Mouse (Mus musculus) heart, embryonic 10.5 days (tissue): ENCODE data around the gene Polr2g. TPM values are rescaled to one million over a fixed set of nuclear protein-coding genes. Genes with fewer than 3 reads are reported as not detected.

Experiments
- DNase-seq: peaks from one replicate; pipeline ENCODE4 v3.0.0-alpha.2; 2017; ENCODE audit warnings: low spot score
- H3K27ac ChIP-seq: fragments of 300-500 bp; sonication (generic); 2 replicates; pipeline ENCODE4 v1.5.1; 2016; ENCODE audit warnings: mild to moderate bottlenecking
- H3K27me3 ChIP-seq: fragments of 300-500 bp; sonication (generic); 2 replicates; pipeline ENCODE4 v1.6.1; 2016; ENCODE audit warnings: mild to moderate bottlenecking; ENCODE audit not compliant: poor library complexity, insufficient read depth, severe bottlenecking
- H3K36me3 ChIP-seq: fragments of 300-500 bp; sonication (generic); 2 replicates; pipeline ENCODE4 v1.6.1; 2016; ENCODE audit warnings: mild to moderate bottlenecking, moderate library complexity
- H3K4me1 ChIP-seq: fragments of 300-500 bp; sonication (generic); 2 replicates; pipeline ENCODE4 v1.6.1; 2016; ENCODE audit warnings: mild to moderate bottlenecking
- H3K4me3 ChIP-seq: fragments of 300-500 bp; sonication (generic); 2 replicates; pipeline ENCODE4 v1.5.1; 2016; ENCODE audit warnings: mild to moderate bottlenecking, moderate library complexity
- H3K9me3 ChIP-seq: fragments of 300-500 bp; sonication (generic); 2 replicates; pipeline ENCODE4 v1.6.1; 2016; ENCODE audit warnings: mild to moderate bottlenecking, moderate library complexity
- WGBS: fragments of 180-500 bp; shearing (Covaris S2); methylation state at CpG from one replicate; pipeline ENCODE4 v1.1.7; 2016; 5-methylcytosine and 5-hydroxymethylcytosine counted together
- polyA plus RNA-seq: library from polyadenylated mRNA; unstranded; fragments of >200 nt; fragmentation: Nextera tagmentation; extraction: Ambion mirVana; gene quantifications from 2 replicates; pipeline ENCODE4 v1.2.1, GENCODE M21; 2016

The Polr2g gene
- polyA plus RNA-seq, 1 experiment from 2014 or later, result 172 TPM

GRCm38 (mm10) chr19:8803204-8803780 lies 4.9 kb upstream of the Polr2g start:
- peaks cover 40% of the 10 kb centered on the region for H3K36me3 ChIP-seq
- peak overlapping the region; percentile 86 for H3K27ac ChIP-seq
- 92% methylated on average over 9 of the region's 9 CpGs for WGBS
- no peaks in the 10 kb centered on the region for H3K9me3 ChIP-seq
- DNase-seq, result no peak
- H3K27me3 ChIP-seq, result no peaks in the 10 kb centered on the region
- peak overlapping the region; percentile 64 for H3K4me3 ChIP-seq
- peaks cover 14% of the 10 kb centered on the region for H3K4me1 ChIP-seq

GRCm38 (mm10) chr19:8802130-8802821 lies 3.9 kb upstream of the Polr2g start, which contains the start of gene Zbtb3:
TSS of gene Zbtb3 (plus strand) at chr19:8802555.
- WGBS, result under 1% methylated on average over 30 of the region's 30 CpGs
- peaks cover 30% of the 10 kb centered on the region for H3K36me3 ChIP-seq
- H3K4me3 ChIP-seq, result peak within 1 kb of the TSS; percentile 64
- H3K27ac ChIP-seq, result peak within 1 kb of the TSS; percentile 86
- no peaks in the 10 kb centered on the region for H3K27me3 ChIP-seq
- H3K4me1 ChIP-seq, result peaks cover 19% of the 10 kb centered on the region
- no peaks in the 10 kb centered on the region for H3K9me3 ChIP-seq
- peak; percentile 100 for DNase-seq

DNA sequence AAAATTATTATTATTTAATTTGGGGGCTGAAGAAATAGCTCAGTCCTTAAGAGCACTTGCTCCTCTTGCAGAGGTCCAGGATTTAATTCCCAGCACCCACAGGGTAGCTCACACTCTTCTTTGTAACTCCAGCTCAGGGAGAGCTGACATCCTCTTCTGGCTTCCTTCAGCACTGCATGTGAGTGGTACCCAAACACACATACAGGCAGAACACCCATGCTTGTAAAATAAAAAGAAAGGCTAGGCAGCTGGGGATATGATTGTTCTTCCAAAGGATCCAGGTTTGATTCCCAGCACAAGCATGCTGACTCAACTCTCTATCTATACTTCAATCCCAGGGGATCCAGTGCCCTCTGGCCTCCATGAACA lies 554 bp upstream of the Polr2g start:
- H3K4me3 ChIP-seq, result no peak overlapping the region
- H3K9me3 ChIP-seq, result no peaks in the 10 kb centered on the region
- DNase-seq, result no peak
- peaks cover 21% of the 10 kb centered on the region for H3K4me1 ChIP-seq
- H3K27me3 ChIP-seq, result no peaks in the 10 kb centered on the region
- H3K36me3 ChIP-seq, result peaks cover 25% of the 10 kb centered on the region
- H3K27ac ChIP-seq, result no peak overlapping the region; the same call in 1 of the 2 replicates

- Histone ChIP-seq H3K4me1 (peaks cover 9% of the 10 kb centered on the region; the same call in 1 of the 2 replicates), H3K9me3 (no peaks in the 10 kb centered on the region), H3K27me3 (no peaks in the 10 kb centered on the region), H3K36me3 (peaks cover 34% of the 10 kb centered on the region), H3K4me3 (no peak overlapping the region), H3K27ac (no peak overlapping the region)
- 82% methylated on average over 7 of the region's 7 CpGs for WGBS
- no peak for DNase-seq
Observed at GRCm38 (mm10) chr19:8790171-8790570, 8.2 kb downstream of the Polr2g start.

- WGBS, result 67% methylated on average over 1 of the region's 1 CpGs
- Histone ChIP-seq H3K9me3 (no peaks in the 10 kb centered on the region), H3K27me3 (no peaks in the 10 kb centered on the region), H3K4me1 (peaks cover 11% of the 10 kb centered on the region; the same call in 1 of the 2 replicates), H3K4me3 (no peak overlapping the region), H3K36me3 (peaks cover 27% of the 10 kb centered on the region), H3K27ac (no peak overlapping the region)
- DNase-seq, result no peak
Observed at GRCm38 (mm10) chr19:8789171-8789570, 9.2 kb downstream of the Polr2g start.

- no peak overlapping the region for H3K4me3 ChIP-seq
- DNase-seq, result no peak
- WGBS, result 27% methylated on average over 3 of the region's 3 CpGs
- peaks cover 11% of the 10 kb centered on the region; the same call in 1 of the 2 replicates for H3K4me1 ChIP-seq
- H3K27ac ChIP-seq, result no peak overlapping the region
- peaks cover 26% of the 10 kb centered on the region for H3K36me3 ChIP-seq
- no peaks in the 10 kb centered on the region for H3K27me3 ChIP-seq
- no peaks in the 10 kb centered on the region for H3K9me3 ChIP-seq
Observed at GRCm38 (mm10) chr19:8788521-8788920, 9.9 kb downstream of the Polr2g start.

DNA sequence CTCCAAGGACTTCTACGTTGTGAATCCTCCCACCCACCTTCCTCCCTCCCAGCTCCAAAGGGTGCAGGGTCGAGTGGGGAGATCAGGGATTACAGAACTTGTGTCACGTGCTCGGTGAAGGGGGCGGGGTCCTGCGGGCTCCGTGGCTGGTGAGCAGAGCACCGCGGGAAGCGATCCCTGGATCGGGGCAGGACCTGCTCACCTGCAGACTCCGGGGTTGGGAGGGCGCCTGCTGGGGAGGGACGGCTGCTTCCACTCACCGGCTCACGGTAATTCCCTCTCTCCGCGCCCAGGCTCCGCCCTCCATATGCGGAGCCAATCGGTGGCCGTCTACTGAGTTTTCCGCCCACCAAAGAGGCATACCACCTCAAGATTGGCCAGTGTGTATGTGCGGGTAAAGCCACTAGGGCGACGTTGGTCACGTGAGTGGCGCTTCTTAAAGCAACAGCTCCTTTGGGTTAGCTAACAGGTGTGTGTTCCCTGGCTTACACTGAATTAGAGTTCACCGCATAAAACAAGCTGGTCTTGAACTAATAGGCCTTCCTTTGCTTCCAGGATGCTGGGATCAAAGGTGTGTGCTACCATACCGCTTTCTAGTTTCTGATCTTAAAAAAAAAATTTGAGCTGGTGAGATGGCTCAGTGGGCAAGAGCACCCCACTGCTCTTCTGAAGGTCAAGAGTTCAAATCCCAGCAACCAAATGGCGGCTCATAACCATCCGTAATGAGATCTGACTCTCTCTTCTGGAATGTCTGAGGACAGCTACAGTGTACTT lies 12.2 kb downstream of the Polr2g start, which contains the start of gene Taf6l:
Gene Taf6l (minus strand): TSS at position 410 of the 774 bp plus-strand sequence.
- H3K27me3 ChIP-seq, result no peaks in the 10 kb centered on the region
- H3K9me3 ChIP-seq, result no peaks in the 10 kb centered on the region
- H3K4me3 ChIP-seq, result peak within 1 kb of the TSS; percentile 83
- peaks cover 11% of the 10 kb centered on the region; the same call in 1 of the 2 replicates for H3K4me1 ChIP-seq
- 1% methylated on average over 32 of the region's 32 CpGs for whole genome bisulfite sequencing
- H3K36me3 ChIP-seq, result peaks cover 35% of the 10 kb centered on the region
- peak; percentile 98 for DNase-seq
- H3K27ac ChIP-seq, result peak within 1 kb of the TSS; percentile 92

DNA sequence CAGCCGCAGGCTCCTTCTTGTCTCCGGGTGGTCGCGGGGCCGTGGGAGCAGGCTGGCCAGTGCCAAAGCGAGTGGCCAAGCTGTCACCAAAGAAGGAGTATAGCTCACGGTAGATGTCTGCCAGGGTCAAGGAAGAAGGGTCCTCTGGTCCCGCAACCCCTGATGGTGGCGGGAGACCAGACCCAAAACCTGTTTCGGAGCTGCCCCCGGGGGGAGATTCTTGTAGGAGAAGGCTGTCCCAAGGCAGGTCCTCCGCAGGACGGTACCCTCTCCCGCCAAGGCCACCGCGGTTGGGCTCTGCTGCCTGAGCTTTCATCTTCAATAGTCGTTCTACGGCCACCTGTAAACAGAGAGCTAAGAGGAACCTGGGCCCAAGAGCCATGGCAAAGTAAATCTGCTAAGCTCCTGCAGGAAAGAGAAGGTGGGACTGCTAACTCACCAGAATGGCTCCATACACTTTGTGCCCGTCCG lies 23.4 kb downstream of the Polr2g start:
- Histone ChIP-seq H3K27me3 (no peaks in the 10 kb centered on the region), H3K9me3 (no peaks in the 10 kb centered on the region), H3K36me3 (peaks cover 44% of the 10 kb centered on the region)

GRCm38 (mm10) chr19:8774086-8774835 lies 24.1 kb downstream of the Polr2g start, which contains the start of gene Tmem179b:
TSS of gene Tmem179b (minus strand) at chr19:8774467.
- under 1% methylated on average over 68 of the region's 68 CpGs for WGBS

More for the DNA sequence above, 23.4 kb downstream of the Polr2g start:
- H3K4me1 ChIP-seq, result peaks cover 35% of the 10 kb centered on the region
- no peak for DNase-seq
- peak overlapping the region; percentile 88 for H3K4me3 ChIP-seq
- WGBS, result 5% methylated on average over 20 of the region's 20 CpGs
- H3K27ac ChIP-seq, result peak overlapping the region; percentile 96

DNA sequence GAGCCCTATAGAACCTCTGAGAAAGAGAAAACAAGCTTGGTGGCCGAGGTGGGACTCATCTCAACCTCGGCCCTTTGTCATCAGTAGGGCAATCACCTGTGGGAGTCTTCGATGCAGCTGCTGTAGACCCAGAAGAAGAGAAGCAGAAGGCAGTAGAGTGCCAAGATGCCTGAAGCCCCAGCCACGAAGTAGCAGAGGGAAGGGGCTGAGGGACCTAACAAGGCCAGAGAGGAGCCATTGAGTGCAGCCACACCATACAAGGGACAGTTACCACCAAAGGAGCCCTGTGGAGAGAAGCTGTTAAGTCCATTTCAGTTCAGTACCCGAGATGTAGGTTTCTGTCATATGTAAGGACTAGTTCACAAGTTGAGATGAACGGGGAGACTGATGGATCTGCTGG lies 25.0 kb downstream of the Polr2g start:
- peaks cover 48% of the 10 kb centered on the region for H3K36me3 ChIP-seq
- WGBS, result 57% methylated on average over 6 of the region's 6 CpGs
- peak overlapping the region; percentile 88 for H3K4me3 ChIP-seq
- H3K4me1 ChIP-seq, result peaks cover 35% of the 10 kb centered on the region
- H3K9me3 ChIP-seq, result no peaks in the 10 kb centered on the region
- H3K27ac ChIP-seq, result peak overlapping the region; percentile 96
- H3K27me3 ChIP-seq, result no peaks in the 10 kb centered on the region
- DNase-seq, result no peak

More at GRCm38 (mm10) chr19:8774086-8774835, 24.1 kb downstream of the Polr2g start, which contains the start of gene Tmem179b:
- peaks cover 45% of the 10 kb centered on the region for H3K36me3 ChIP-seq
- H3K4me1 ChIP-seq, result peaks cover 35% of the 10 kb centered on the region
- peak; percentile 98 for DNase-seq
- H3K4me3 ChIP-seq, result peak within 1 kb of the TSS; percentile 88
- H3K27ac ChIP-seq, result peak within 1 kb of the TSS; percentile 96
- no peaks in the 10 kb centered on the region for H3K9me3 ChIP-seq
- H3K27me3 ChIP-seq, result no peaks in the 10 kb centered on the region

- Histone ChIP-seq H3K4me3 (peak overlapping the region; percentile 88), H3K27ac (peak overlapping the region; percentile 96), H3K27me3 (no peaks in the 10 kb centered on the region), H3K9me3 (no peaks in the 10 kb centered on the region), H3K36me3 (peaks cover 48% of the 10 kb centered on the region), H3K4me1 (peaks cover 35% of the 10 kb centered on the region)
- no peak for DNase-seq
- WGBS, result 58% methylated on average over 5 of the region's 5 CpGs
Observed at GRCm38 (mm10) chr19:8772996-8773395, 25.4 kb downstream of the Polr2g start.
